Mouse (Mus musculus) G1E (cell line): ENCODE measurements at regions not wholly inside any gene's neighbourhood (a gene's known extent, or its start where the extent isn't known, plus 50 kb on each side); places are given as distances from the start of the nearest gene placed in this dataset.

Experiments
- ATAC-seq: 2 replicates; pipeline ENCODE4 v1.8.0; 2016; ENCODE audit warnings: mild to moderate bottlenecking; ENCODE audit not compliant: insufficient number of reproducible peaks, poor library complexity, low FRiP score, severe bottlenecking; ENCODE audit errors: extremely low read depth
- DNase-seq: peaks from one replicate; pipeline ENCODE4 v3.0.0; 2012; ENCODE audit warnings: low spot score
- H3K27me3 ChIP-seq: 2 replicates; pipeline ENCODE4 v1.6.1; 2012; ENCODE audit warnings: mild to moderate bottlenecking, low read length, inconsistent platforms; ENCODE audit not compliant: insufficient read depth
- H3K36me3 ChIP-seq: replicated peaks from 2 replicates; pipeline ENCODE3; 2012; ENCODE audit warnings: mild to moderate bottlenecking, inconsistent platforms
- H3K4me1 ChIP-seq: 2 replicates; pipeline ENCODE4 v1.6.1; 2012; ENCODE audit warnings: low read depth, low read length, inconsistent platforms, mixed read lengths; ENCODE audit not compliant: insufficient read depth
- H3K4me3 ChIP-seq: 2 replicates; pipeline ENCODE4 v1.5.1; 2012; ENCODE audit warnings: low read depth, mild to moderate bottlenecking, inconsistent platforms, low read length, moderate library complexity, mixed read lengths
- H3K9me3 ChIP-seq: replicated peaks from 2 replicates; pipeline ENCODE4 v1.6.1; 2012; ENCODE audit warnings: inconsistent platforms
- CTCF ChIP-seq: IDR thresholded peaks from 2 replicates; pipeline ENCODE4 v1.5.1; 2012; ENCODE audit warnings: low read depth, low read length, inconsistent platforms, mixed read lengths
- GATA1 ChIP-seq: IDR thresholded peaks from 2 replicates; pipeline ENCODE4 v1.6.1; 2012; ENCODE audit warnings: borderline replicate concordance, low read length, inconsistent platforms, mixed read lengths
- GATA2 ChIP-seq: IDR thresholded peaks from 2 replicates; pipeline ENCODE4 v1.6.1; 2012; ENCODE audit warnings: low read depth, low read length, inconsistent platforms, borderline replicate concordance
- POLR2AphosphoS5 ChIP-seq: IDR thresholded peaks from 2 replicates; pipeline ENCODE4 v1.6.1; 2012; ENCODE audit warnings: low read depth, low read length, inconsistent platforms; ENCODE audit not compliant: insufficient replicate concordance
- TAL1 ChIP-seq: conservative IDR thresholded peaks from 2 replicates; pipeline ENCODE4 v1.6.1; 2012; ENCODE audit warnings: low read depth, low read length, inconsistent platforms, mixed read lengths

DNA sequence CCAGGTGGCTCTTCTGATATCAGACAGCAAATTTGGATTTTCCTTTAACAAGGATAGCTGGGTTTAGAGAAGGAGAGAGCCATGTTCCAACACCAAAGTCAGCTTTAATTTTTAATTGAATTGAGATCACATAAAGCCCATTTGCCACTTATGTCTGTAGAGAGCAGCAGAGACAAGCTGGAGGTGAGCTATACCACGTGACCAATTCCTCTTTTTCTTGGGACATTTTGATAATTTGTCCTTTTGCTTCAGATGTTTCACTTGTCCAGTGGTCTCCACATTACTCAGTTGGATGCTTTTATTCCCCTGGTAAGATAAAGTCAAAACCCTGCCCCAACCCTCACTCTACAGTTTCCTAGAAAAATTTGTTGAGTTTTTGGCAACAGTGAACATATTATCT is 248.6 kb upstream of the Ndst4 start:
- no peak for DNase-seq
- no peaks in the 10 kb centered on the region for H3K4me1 ChIP-seq
- H3K27me3 ChIP-seq = no peaks in the 10 kb centered on the region
- no peak for ATAC-seq
- H3K36me3 ChIP-seq = no peaks in the 10 kb centered on the region
- no peaks in the 10 kb centered on the region; the same call in 1 of the 2 replicates for H3K9me3 ChIP-seq
- TF ChIP-seq POLR2AphosphoS5 (no peak), GATA2 (no peak), GATA1 (no peak), TAL1 (no peak), CTCF (no peak)
- no peak overlapping the region for H3K4me3 ChIP-seq

DNA sequence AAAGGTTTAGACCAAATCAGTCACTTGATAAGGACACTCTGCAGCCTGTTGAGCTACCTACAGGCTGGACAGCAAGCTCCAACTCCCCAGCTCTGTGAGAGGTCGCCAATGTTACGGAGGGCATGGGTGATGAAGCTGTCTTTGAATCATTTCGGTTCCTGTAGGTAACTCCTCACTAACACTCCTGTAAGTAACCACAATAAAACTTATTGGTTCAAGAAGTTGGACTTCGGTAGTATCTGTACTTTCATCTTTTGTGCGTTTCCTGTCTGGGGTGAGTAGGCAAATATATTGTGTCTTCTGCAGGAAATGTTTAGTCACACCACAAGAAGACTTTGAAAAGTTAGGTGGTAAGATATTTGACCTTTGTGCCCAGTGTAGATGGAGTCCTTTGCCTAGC is 244.1 kb upstream of the Ndst4 start:
- Histone ChIP-seq H3K4me1 (no peaks in the 10 kb centered on the region), H3K27me3 (no peaks in the 10 kb centered on the region), H3K9me3 (peaks cover 3% of the 10 kb centered on the region; the same call in 1 of the 2 replicates), H3K36me3 (no peaks in the 10 kb centered on the region), H3K4me3 (no peak overlapping the region)
- DNase-seq (no peak), ATAC-seq (0 out of 2 replicates have a peak, but pooled peaks have one; percentile 11)
- no peak for TF ChIP-seq POLR2AphosphoS5
- no peak for TF ChIP-seq CTCF
- no peak for TF ChIP-seq GATA1
- no peak for TF ChIP-seq GATA2
- TF ChIP-seq TAL1 = no peak

GRCm38 (mm10) chr3:125190571-125190970 is 213.3 kb upstream of the Ndst4 start:
- H3K4me3 ChIP-seq = no peak overlapping the region
- ATAC-seq = no peak
- no peaks in the 10 kb centered on the region for H3K27me3 ChIP-seq
- TF ChIP-seq CTCF = no peak
- TF ChIP-seq GATA1 = no peak
- no peak for TF ChIP-seq POLR2AphosphoS5
- no peak for TF ChIP-seq TAL1
- TF ChIP-seq GATA2 = no peak
- no peaks in the 10 kb centered on the region for H3K36me3 ChIP-seq
- DNase-seq = no peak
- peaks cover 2% of the 10 kb centered on the region; the same call in 1 of the 2 replicates for H3K9me3 ChIP-seq
- H3K4me1 ChIP-seq = no peaks in the 10 kb centered on the region

DNA sequence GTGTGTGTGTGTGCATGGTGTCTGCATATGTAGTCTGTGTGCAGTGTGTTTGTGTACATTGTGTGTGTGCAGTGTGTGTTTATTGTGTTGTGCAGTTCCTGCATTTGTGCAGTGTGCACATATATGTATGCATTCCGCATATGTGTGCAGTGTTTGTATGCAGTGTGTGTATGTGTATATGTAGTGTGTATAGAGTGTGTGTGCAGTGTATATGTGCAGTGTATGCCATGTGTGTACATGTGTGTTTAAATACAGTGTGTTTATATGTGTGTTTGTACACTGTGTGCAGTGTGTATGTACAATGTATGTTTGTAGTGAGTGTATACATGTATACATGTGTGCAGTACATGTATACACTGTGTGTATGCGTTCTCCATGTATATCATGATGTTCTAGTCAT is 183.0 kb upstream of the Ndst4 start:
- no peak overlapping the region for H3K4me3 ChIP-seq
- H3K36me3 ChIP-seq = no peaks in the 10 kb centered on the region
- DNase-seq = no peak
- ATAC-seq = no peak
- peaks cover 9% of the 10 kb centered on the region for H3K9me3 ChIP-seq
- no peaks in the 10 kb centered on the region for H3K27me3 ChIP-seq
- no peak for TF ChIP-seq TAL1
- no peak for TF ChIP-seq GATA1
- no peak for TF ChIP-seq GATA2
- no peak for TF ChIP-seq POLR2AphosphoS5
- no peak for TF ChIP-seq CTCF
- H3K4me1 ChIP-seq = no peaks in the 10 kb centered on the region

- TF ChIP-seq CTCF (no peak), GATA1 (no peak), POLR2AphosphoS5 (no peak), TAL1 (no peak), GATA2 (no peak)
- ATAC-seq (no peak), DNase-seq (no peak)
- Histone ChIP-seq H3K27me3 (no peaks in the 10 kb centered on the region), H3K4me1 (no peaks in the 10 kb centered on the region), H3K9me3 (no peaks in the 10 kb centered on the region), H3K4me3 (no peak overlapping the region), H3K36me3 (no peaks in the 10 kb centered on the region)
Measured at GRCm38 (mm10) chr3:125251124-125251523, 152.8 kb upstream of the Ndst4 start.

- no peaks in the 10 kb centered on the region for H3K4me1 ChIP-seq
- no peaks in the 10 kb centered on the region for H3K36me3 ChIP-seq
- TF ChIP-seq POLR2AphosphoS5 (no peak), GATA1 (no peak), TAL1 (no peak), CTCF (no peak), GATA2 (no peak)
- DNase-seq (no peak), ATAC-seq (no peak)
- 0 out of 2 replicates have a peak, but pooled peaks cover 3% of the 10 kb centered on the region for H3K9me3 ChIP-seq
- H3K4me3 ChIP-seq = no peak overlapping the region
- no peaks in the 10 kb centered on the region for H3K27me3 ChIP-seq
Measured at GRCm38 (mm10) chr3:125260909-125261308, 143.0 kb upstream of the Ndst4 start.

DNA sequence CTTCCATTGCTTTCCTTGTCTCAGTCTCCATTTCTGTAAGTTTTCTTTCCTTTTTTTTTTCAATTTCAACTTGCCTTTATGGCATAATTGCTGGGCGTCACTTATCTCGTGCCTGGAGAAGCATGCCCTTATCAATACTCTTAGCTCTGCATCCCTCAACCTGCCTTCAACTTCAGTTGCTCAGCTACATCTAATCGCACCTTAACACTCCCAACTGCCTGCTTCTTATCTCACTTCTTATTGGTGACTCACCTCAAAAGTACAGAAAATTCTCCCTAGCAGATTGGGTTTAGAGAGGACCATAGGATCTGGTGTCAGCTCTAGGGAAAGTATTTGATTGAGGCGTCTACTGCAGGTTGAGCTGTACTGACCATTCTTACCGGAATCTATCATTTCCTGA is 133.2 kb upstream of the Ndst4 start:
- ATAC-seq (peak; percentile 87), DNase-seq (no peak)
- TF ChIP-seq TAL1 (peak; percentile 66), GATA1 (no peak), POLR2AphosphoS5 (no peak)
- Histone ChIP-seq H3K36me3 (no peaks in the 10 kb centered on the region), H3K4me3 (no peak overlapping the region), H3K27me3 (no peaks in the 10 kb centered on the region), H3K9me3 (no peaks in the 10 kb centered on the region), H3K4me1 (no peaks in the 10 kb centered on the region)
